Mouse (Mus musculus) cerebellum, postnatal 4 days (tissue): ENCODE data around the gene Emc1.
A peak's percentile ranks its signal among the peaks of the same experiment; 100 is the strongest.
"Not testable (repeated sequence)": the region's sequence is repeated elsewhere in the genome, so short reads cannot be mapped to it uniquely, and the experiment has no call there.

Source experiments
- DNase-seq, 2 experiments: peaks; one replicate each; pipeline ENCODE4 v3.0.0; 2022; ENCODE audit warnings: low spot score in 2 of 2, mixed read lengths in 1 of 2

Gene Emc1

GRCm38 (mm10) chr4:139357211-139357610, 4.8 kb downstream of the Emc1 start:
- no peak for DNase-seq

GRCm38 (mm10) chr4:139360761-139361548, 8.6 kb downstream of the Emc1 start:
- no peak for DNase-seq

- no peak for DNase-seq
Measured at GRCm38 (mm10) chr4:139367336-139367735, 14.9 kb downstream of the Emc1 start.

- DNase-seq, result no peak
Measured at GRCm38 (mm10) chr4:139368038-139368437, 15.7 kb downstream of the Emc1 start.

- DNase-seq, result no peak
Measured at GRCm38 (mm10) chr4:139373130-139373529, 20.7 kb downstream of the Emc1 start.

- DNase-seq, result no peak
Measured at GRCm38 (mm10) chr4:139373531-139373930, 21.1 kb downstream of the Emc1 start.

GRCm38 (mm10) chr4:139379719-139380118, 27.3 kb downstream of the Emc1 start:
- no peak for DNase-seq

- peak; percentile 99 to 100 for DNase-seq
Measured at GRCm38 (mm10) chr4:139380207-139380748, 27.9 kb downstream of the Emc1 start.

GRCm38 (mm10) chr4:139380775-139381451, 28.5 kb downstream of the Emc1 start:
- no peak for DNase-seq

- no peak for DNase-seq
Measured at GRCm38 (mm10) chr4:139381452-139381845, 29.1 kb downstream of the Emc1 start.

GRCm38 (mm10) chr4:139382231-139382630, 29.8 kb downstream of the Emc1 start:
- DNase-seq, result no peak

- not testable (repeated sequence) for DNase-seq
Measured at GRCm38 (mm10) chr4:139385841-139386240, 33.5 kb downstream of the Emc1 start.

GRCm38 (mm10) chr4:139386869-139387319, 34.5 kb downstream of the Emc1 start:
- DNase-seq, result no peak

- DNase-seq, result no peak
Measured at GRCm38 (mm10) chr4:139389557-139389956, 37.2 kb downstream of the Emc1 start.

- DNase-seq, result no peak
Measured at GRCm38 (mm10) chr4:139395431-139395830, 43.0 kb downstream of the Emc1 start.

GRCm38 (mm10) chr4:139400487-139400886, 48.1 kb downstream of the Emc1 start:
- no peak for DNase-seq

- DNase-seq, result no peak
Measured at GRCm38 (mm10) chr4:139403214-139403613, 50.8 kb downstream of the Emc1 start.

GRCm38 (mm10) chr4:139411351-139411750, 59.0 kb downstream of the Emc1 start:
- DNase-seq, result no peak

GRCm38 (mm10) chr4:139417868-139418267, 65.5 kb downstream of the Emc1 start:
- DNase-seq, result no peak

GRCm38 (mm10) chr4:139421621-139422020, 69.2 kb downstream of the Emc1 start:
- no peak for DNase-seq

- no peak for DNase-seq
Measured at GRCm38 (mm10) chr4:139422409-139422808, 70.0 kb downstream of the Emc1 start.

- DNase-seq, result no peak
Measured at GRCm38 (mm10) chr4:139423270-139423669, 70.9 kb downstream of the Emc1 start.
